Comparison of ENCODE assay signal across 8 mouse cellular contexts in genomic region chr10:111672454-111673316, GRCm38 (mm10).
A peak's percentile ranks its signal among the peaks of the same experiment; 100 is the strongest.
DNase-seq lines count a peak whose midpoint lies in the region; ATAC-seq lines count a peak whose summit lies in the region.

No protein-coding gene starts in this region.

- H3K4me1 ChIP-seq in heart, embryonic 16.5 days (ENCODE audit: control insufficient read depth, insufficient read depth, low read length) = peaks cover 17% of the 10 kb centered on the region
- peaks cover 44% of the 10 kb centered on the region for H3K4me1 ChIP-seq in embryonic facial prominence, embryonic 12.5 days
- peaks cover 39% of the 10 kb centered on the region for H3K4me1 ChIP-seq in limb, embryonic 12.5 days (replicated peaks)
- H3K4me1 ChIP-seq in neural tube, embryonic 15.5 days = no peaks in the 10 kb centered on the region

- H3K9me3 ChIP-seq in heart, embryonic 16.5 days (replicated peaks; ENCODE audit: control insufficient read depth, low read length) = no peaks in the 10 kb centered on the region
- no peaks in the 10 kb centered on the region for H3K9me3 ChIP-seq in embryonic facial prominence, embryonic 12.5 days
- H3K9me3 ChIP-seq in limb, embryonic 12.5 days = no peaks in the 10 kb centered on the region
- H3K9me3 ChIP-seq in neural tube, embryonic 15.5 days (replicated peaks) = no peaks in the 10 kb centered on the region

- no peak overlapping the region for H3K9ac ChIP-seq in heart, embryonic 16.5 days (ENCODE audit: low read length)
- H3K9ac ChIP-seq in embryonic facial prominence, embryonic 12.5 days = no peak overlapping the region
- no peak overlapping the region for H3K9ac ChIP-seq in limb, embryonic 12.5 days (replicated peaks)
- H3K9ac ChIP-seq in neural tube, embryonic 15.5 days (replicated peaks) = no peak overlapping the region

- intact Hi-C loops in heart, postnatal 14 days (cut with DNase I) = no loop called here

- 0 out of 2 replicates have a peak, but pooled peaks have one; percentile 30 for ATAC-seq in heart, embryonic 16.5 days (replicated peaks; ENCODE audit: extremely low read depth, insufficient read depth, low FRiP score)
- ATAC-seq in embryonic facial prominence, embryonic 12.5 days (ENCODE audit: insufficient number of reproducible peaks, insufficient read depth, low FRiP score, low TSS enrichment) = peak; percentile 84
- ATAC-seq in limb, embryonic 12.5 days (ENCODE audit: insufficient number of reproducible peaks, insufficient read depth, low FRiP score, low TSS enrichment, low read depth) = no peak
- no peak for ATAC-seq in neural tube, embryonic 15.5 days (ENCODE audit: low FRiP score)

- H3K4me2 ChIP-seq in heart, embryonic 16.5 days (ENCODE audit: low read depth, low read length) = no peak overlapping the region
- no peak overlapping the region for H3K4me2 ChIP-seq in embryonic facial prominence, embryonic 12.5 days (replicated peaks)
- no peak overlapping the region for H3K4me2 ChIP-seq in limb, embryonic 12.5 days
- no peak overlapping the region for H3K4me2 ChIP-seq in neural tube, embryonic 15.5 days

- H3K4me3 ChIP-seq in heart, embryonic 16.5 days (ENCODE audit: low read length) = no peak overlapping the region
- H3K4me3 ChIP-seq in embryonic facial prominence, embryonic 12.5 days = no peak overlapping the region
- no peak overlapping the region for H3K4me3 ChIP-seq in limb, embryonic 12.5 days (replicated peaks)
- H3K4me3 ChIP-seq in neural tube, embryonic 15.5 days (replicated peaks) = no peak overlapping the region

- no peak for DNase-seq in heart, postnatal 14 days
- DNase-seq in skeletal muscle tissue, adult 2 months (ENCODE audit: low read depth, low spot score) = peak; percentile 39
- DNase-seq in frontal cortex, postnatal 25 days (ENCODE audit: low spot score in 2 of 2) = no peak
- DNase-seq in spleen, adult 12 weeks (ENCODE audit: low spot score) = no peak

- no peaks in the 10 kb centered on the region for H3K36me3 ChIP-seq in heart, embryonic 16.5 days (ENCODE audit: control insufficient read depth, insufficient read depth)
- H3K36me3 ChIP-seq in embryonic facial prominence, embryonic 12.5 days = no peaks in the 10 kb centered on the region
- H3K36me3 ChIP-seq in limb, embryonic 12.5 days = no peaks in the 10 kb centered on the region
- no peaks in the 10 kb centered on the region for H3K36me3 ChIP-seq in neural tube, embryonic 15.5 days

- H3K27me3 ChIP-seq in heart, embryonic 16.5 days (ENCODE audit: control insufficient read depth, insufficient read depth, low read length) = no peaks in the 10 kb centered on the region
- H3K27me3 ChIP-seq in embryonic facial prominence, embryonic 12.5 days = no peaks in the 10 kb centered on the region
- H3K27me3 ChIP-seq in limb, embryonic 12.5 days = no peaks in the 10 kb centered on the region
- no peaks in the 10 kb centered on the region for H3K27me3 ChIP-seq in neural tube, embryonic 15.5 days (replicated peaks)

- no peak overlapping the region for H3K27ac ChIP-seq in heart, embryonic 16.5 days (ENCODE audit: low read length)
- H3K27ac ChIP-seq in embryonic facial prominence, embryonic 12.5 days = peak overlapping the region; percentile 25; the same call in 1 of the 2 replicates
- 0 out of 2 replicates have a peak overlapping the region, but pooled peaks have one; percentile 45 for H3K27ac ChIP-seq in limb, embryonic 12.5 days
- H3K27ac ChIP-seq in neural tube, embryonic 15.5 days (replicated peaks) = no peak overlapping the region

- WGBS in heart, embryonic 16.5 days = 38% methylated on average over 12 of the region's 12 CpGs
- 23% methylated on average over 12 of the region's 12 CpGs for WGBS in embryonic facial prominence, embryonic 12.5 days
- 33% methylated on average over 12 of the region's 12 CpGs for WGBS in limb, embryonic 12.5 days
- WGBS in neural tube, embryonic 15.5 days = 57% methylated on average over 12 of the region's 12 CpGs

Comparison
In these comparisons a context has a peak if more than half of its experiments do, and no peak if none do; other contexts are left out.
1. ATAC-seq: peak in heart, embryonic 16.5 days (single experiment) and embryonic facial prominence, embryonic 12.5 days (single experiment); none in limb, embryonic 12.5 days (single experiment) and neural tube, embryonic 15.5 days (single experiment).
2. H3K27ac ChIP-seq: peak in embryonic facial prominence, embryonic 12.5 days (single experiment) and limb, embryonic 12.5 days (single experiment); none in heart, embryonic 16.5 days (single experiment) and neural tube, embryonic 15.5 days (single experiment).